Mouse (Mus musculus): ENCODE measurements at regions not wholly inside any gene's neighbourhood (a gene's known extent, or its start where the extent isn't known, plus 50 kb on each side); places are given as distances from the start of the nearest gene placed in this dataset.
A peak's percentile ranks its signal among the peaks of the same experiment; 100 is the strongest.

DNA sequence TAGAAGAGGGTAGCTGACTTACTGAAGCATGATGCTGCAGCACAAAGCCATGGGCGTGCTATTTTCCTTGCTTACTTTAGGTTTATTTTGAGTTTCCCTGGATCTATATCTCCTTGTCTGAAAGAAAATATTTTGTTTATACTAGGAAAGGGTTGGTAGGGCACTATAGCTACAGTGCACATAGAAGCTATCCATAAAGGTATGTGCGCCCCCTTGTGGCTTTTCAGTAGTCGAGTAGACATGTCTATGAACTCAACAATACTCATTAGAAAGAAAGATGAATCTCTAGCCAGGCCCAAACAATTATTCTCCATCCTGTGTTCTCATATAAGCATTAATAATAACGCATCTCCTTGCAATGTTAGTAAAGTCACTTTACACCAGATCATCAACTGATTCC is 114.3 kb downstream of the Rab38 start:
- H3K9me3 ChIP-seq (ENCODE audit: low read depth, low read length), result no peaks in the 10 kb centered on the region
- DNase-seq (peak; percentile 93), ATAC-seq (ENCODE audit: insufficient read depth) (peak; percentile 87; the same call in 1 of the 2 replicates)
- H3K4me2 ChIP-seq, result no peak overlapping the region
- no peak overlapping the region for H3K9ac ChIP-seq
- H3K27ac ChIP-seq (ENCODE audit: low read depth), result no peak overlapping the region
- H3K36me3 ChIP-seq (ENCODE audit: insufficient read depth), result no peaks in the 10 kb centered on the region
- no peak overlapping the region for H3K4me3 ChIP-seq (ENCODE audit: low read depth, low read length)
- H3K27me3 ChIP-seq (ENCODE audit: insufficient read depth, low read length), result no peaks in the 10 kb centered on the region
- WGBS, result 7% methylated on average over 4 of the region's 4 CpGs
- TF ChIP-seq CTCF (IDR thresholded peaks at IDR 0.05; ENCODE audit: low read depth), result peak; percentile 74
- H3K4me1 ChIP-seq (ENCODE audit: insufficient read depth), result no peaks in the 10 kb centered on the region

DNA sequence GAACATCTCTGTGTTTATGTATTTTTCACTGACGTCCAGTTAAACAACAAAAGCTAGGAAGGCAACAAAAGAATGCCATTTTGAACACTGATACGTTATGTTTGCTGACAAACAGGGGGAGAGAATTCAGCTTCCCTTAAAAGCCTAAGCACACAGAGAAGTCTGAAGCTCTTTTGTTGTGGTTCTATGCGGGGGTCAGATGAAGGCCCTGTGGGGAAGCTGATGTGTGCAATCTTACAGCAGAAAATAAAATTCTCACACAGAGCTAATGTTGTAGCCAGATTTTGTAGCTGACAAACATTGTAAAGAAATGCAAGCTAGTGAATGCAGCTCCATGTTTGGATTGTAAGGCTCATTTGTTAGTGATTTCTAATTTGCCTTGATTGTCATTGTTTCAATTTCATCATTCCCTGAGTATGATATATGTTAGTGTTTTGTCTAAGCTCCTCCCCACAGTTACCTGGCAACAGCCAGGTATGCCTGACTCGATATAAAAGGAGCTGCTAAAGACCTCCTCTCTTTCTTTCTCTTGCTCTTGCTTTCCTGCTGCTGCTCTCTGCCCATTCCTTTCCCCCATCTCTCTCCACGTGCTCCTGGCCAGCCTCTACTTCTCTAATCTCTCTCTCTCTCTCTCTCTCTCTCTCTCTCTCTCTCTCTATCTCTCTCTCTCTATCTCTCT is 115.0 kb downstream of the Rab38 start:
- no peak for TF ChIP-seq CTCF (IDR thresholded peaks at IDR 0.05; ENCODE audit: low read depth)
- no peaks in the 10 kb centered on the region for H3K4me1 ChIP-seq (ENCODE audit: insufficient read depth)
- ATAC-seq (ENCODE audit: insufficient read depth) (no peak), DNase-seq (no peak)
- H3K36me3 ChIP-seq (ENCODE audit: insufficient read depth), result no peaks in the 10 kb centered on the region
- no peak overlapping the region for H3K4me3 ChIP-seq (ENCODE audit: low read depth, low read length)
- no peak overlapping the region for H3K27ac ChIP-seq (ENCODE audit: low read depth)
- H3K4me2 ChIP-seq, result no peak overlapping the region
- whole genome bisulfite sequencing, result 38% methylated on average over 5 of the region's 5 CpGs
- no peaks in the 10 kb centered on the region for H3K9me3 ChIP-seq (ENCODE audit: low read depth, low read length)
- no peaks in the 10 kb centered on the region for H3K27me3 ChIP-seq (ENCODE audit: insufficient read depth, low read length)
- H3K9ac ChIP-seq, result no peak overlapping the region

GRCm38 (mm10) chr7:88575073-88575472 is 145.0 kb downstream of the Rab38 start:
- Histone ChIP-seq H3K27me3 (ENCODE audit: insufficient read depth, low read length) (no peaks in the 10 kb centered on the region), H3K27ac (ENCODE audit: low read depth) (no peak overlapping the region), H3K9ac (no peak overlapping the region), H3K4me2 (no peak overlapping the region), H3K9me3 (ENCODE audit: low read depth, low read length) (no peaks in the 10 kb centered on the region), H3K4me1 (ENCODE audit: insufficient read depth) (no peaks in the 10 kb centered on the region), H3K4me3 (ENCODE audit: low read depth, low read length) (no peak overlapping the region), H3K36me3 (ENCODE audit: insufficient read depth) (no peaks in the 10 kb centered on the region)
- ATAC-seq (ENCODE audit: insufficient read depth) (no peak), DNase-seq (no peak)
- WGBS, result 47% methylated on average over 1 of the region's 1 CpGs
- TF ChIP-seq CTCF (IDR thresholded peaks at IDR 0.05; ENCODE audit: low read depth), result no peak

DNA sequence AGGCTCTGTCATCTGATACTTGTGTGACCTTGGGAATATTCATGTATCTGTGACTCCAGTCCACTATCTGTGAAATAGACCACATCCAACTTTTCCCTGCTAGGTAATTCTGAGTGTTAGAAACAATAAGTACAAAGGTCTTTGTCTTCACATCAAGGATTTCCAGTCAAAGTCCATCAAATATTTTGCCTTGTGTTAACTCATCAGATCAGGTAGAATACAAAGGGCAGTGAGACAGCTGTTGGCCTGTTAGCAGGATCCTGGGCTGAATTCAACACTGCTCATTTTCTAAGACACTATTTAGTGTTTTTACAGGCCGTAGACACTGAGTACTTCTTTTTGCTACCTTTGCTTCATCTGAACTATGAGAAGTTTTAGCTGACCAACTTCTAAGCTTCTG is 170.7 kb downstream of the Rab38 start:
- Histone ChIP-seq H3K4me1 (ENCODE audit: insufficient read depth) (no peaks in the 10 kb centered on the region), H3K9me3 (ENCODE audit: low read depth, low read length) (no peaks in the 10 kb centered on the region), H3K9ac (no peak overlapping the region), H3K4me3 (ENCODE audit: low read depth, low read length) (no peak overlapping the region), H3K4me2 (no peak overlapping the region), H3K27me3 (ENCODE audit: insufficient read depth, low read length) (no peaks in the 10 kb centered on the region), H3K27ac (ENCODE audit: low read depth) (no peak overlapping the region), H3K36me3 (ENCODE audit: insufficient read depth) (no peaks in the 10 kb centered on the region)
- no peak for ATAC-seq (ENCODE audit: insufficient read depth)
- TF ChIP-seq CTCF (IDR thresholded peaks at IDR 0.05; ENCODE audit: low read depth), result no peak
- DNase-seq, result no peak
- WGBS, result 83% methylated on average over 1 of the region's 1 CpGs

All from lung, embryonic 14.5 days (tissue).